In genomic region chr8:119925428-119925827, GRCm38 (mm10) we compare ENCODE assay signal across 24 mouse cellular contexts. TPM values are rescaled to one million over a fixed set of nuclear protein-coding genes. Genes with fewer than 3 reads are reported as not detected.
"Had no signal": no experiment of that assay in that cellular context is flagged by ENCODE, and none has a peak within 500 bp of the region (broad histone marks: within the 10 kb centered on the region; RNA-seq: fewer than 3 reads in every experiment).

No protein-coding gene starts in this region.

- H3K9ac ChIP-seq: limb, embryonic 13.5 days; liver, embryonic 14.5 days; lung, embryonic 15.5 days; midbrain, embryonic 13.5 days; neural tube, embryonic 13.5 days had no signal

- H3K27me3 ChIP-seq: limb, embryonic 13.5 days; lung, embryonic 15.5 days; megakaryocyte, embryonic 14.5 days; midbrain, embryonic 13.5 days; neural tube, embryonic 13.5 days had no signal

- ATAC-seq: midbrain, embryonic 13.5 days; midbrain, embryonic 16.5 days had no signal

- H3K36me3 ChIP-seq: midbrain, embryonic 13.5 days; neural tube, embryonic 13.5 days had no signal

- H3K4me3 ChIP-seq: layer of hippocampus, adult 2 months; limb, embryonic 10.5 days; limb, embryonic 13.5 days; lung, embryonic 15.5 days; megakaryocyte, embryonic 14.5 days; midbrain, embryonic 10.5 days; midbrain, embryonic 13.5 days; myocyte; neural tube, embryonic 13.5 days had no signal

- H3K27ac ChIP-seq: kidney, postnatal 0 days; limb, embryonic 10.5 days; limb, embryonic 13.5 days; liver, embryonic 14.5 days; lung, embryonic 15.5 days; midbrain, embryonic 10.5 days; midbrain, embryonic 13.5 days; neural tube, embryonic 13.5 days had no signal

- DNase-seq: kidney, adult 2 months; kidney, postnatal 25 days; layer of hippocampus, adult 9-11 months; lung, adult 18-20 months; lung, postnatal 10 days; lung, postnatal 36 days; retina, postnatal 1 day; right cerebral cortex, postnatal 25 days; spleen, adult 18-20 months; thymus, adult 18-20 months; thymus, postnatal 36 days had no signal

- H3K4me2 ChIP-seq: limb, embryonic 13.5 days; lung, embryonic 15.5 days; midbrain, embryonic 13.5 days; neural tube, embryonic 13.5 days had no signal

- H3K9me3 ChIP-seq: limb, embryonic 10.5 days; limb, embryonic 13.5 days; lung, embryonic 15.5 days; megakaryocyte, embryonic 14.5 days; midbrain, embryonic 10.5 days; midbrain, embryonic 13.5 days; neural tube, embryonic 13.5 days had no signal

RNA-seq across cellular contexts. Expression of gene Gm20388, which starts 14.8 kb away (rescaled TPM):
- polyA plus RNA-seq: kidney, embryonic 14.5 days; kidney, postnatal 0 days had no signal
